Mouse (Mus musculus): ENCODE measurements at regions not wholly inside any gene's neighbourhood (a gene's known extent, or its start where the extent isn't known, plus 50 kb on each side); places are given as distances from the start of the nearest gene placed in this dataset.

- DNase-seq, result no peak
Measured at GRCm38 (mm10) chr13:90781974-90782373, 123.2 kb downstream of the Atp6ap1l start.

GRCm38 (mm10) chr13:90777952-90778298 lies 127.2 kb downstream of the Atp6ap1l start:
- TF ChIP-seq EP300 (IDR thresholded peaks at IDR 0.05; ENCODE audit: low read depth) (no peak), CTCF (IDR thresholded peaks at IDR 0.05; ENCODE audit: low read depth) (no peak)
- Histone ChIP-seq H3K9ac (replicated peaks) (no peak overlapping the region), H3K9me3 (ENCODE audit: low read length) (no peaks in the 10 kb centered on the region), H3K4me1 (ENCODE audit: insufficient read depth) (no peaks in the 10 kb centered on the region), H3K36me3 (replicated peaks; ENCODE audit: insufficient read depth, low read length) (no peaks in the 10 kb centered on the region), H3K27ac (ENCODE audit: low read depth) (no peak overlapping the region), H3K4me3 (ENCODE audit: low read depth, low read length) (no peak overlapping the region), H3K27me3 (ENCODE audit: insufficient read depth, low read length) (no peaks in the 10 kb centered on the region), H3K4me2 (ENCODE audit: low read depth, low read length) (no peak overlapping the region)
- DNase-seq (no peak), ATAC-seq (no peak)
- 69% methylated on average over 4 of the region's 4 CpGs for WGBS (ENCODE audit: insufficient replicate concordance)

More at GRCm38 (mm10) chr13:90781974-90782373, 123.2 kb downstream of the Atp6ap1l start:
- H3K27me3 ChIP-seq (ENCODE audit: insufficient read depth, low read length), result no peaks in the 10 kb centered on the region
- H3K4me3 ChIP-seq (ENCODE audit: low read depth, low read length), result no peak overlapping the region
- TF ChIP-seq EP300 (IDR thresholded peaks at IDR 0.05; ENCODE audit: low read depth), result no peak
- no peak for TF ChIP-seq CTCF (IDR thresholded peaks at IDR 0.05; ENCODE audit: low read depth)
- WGBS (ENCODE audit: insufficient replicate concordance), result 74% methylated on average over 2 of the region's 2 CpGs
- no peaks in the 10 kb centered on the region for H3K9me3 ChIP-seq (ENCODE audit: low read length)
- H3K27ac ChIP-seq (ENCODE audit: low read depth), result no peak overlapping the region
- no peak overlapping the region for H3K9ac ChIP-seq (replicated peaks)
- no peak overlapping the region for H3K4me2 ChIP-seq (ENCODE audit: low read depth, low read length)
- H3K4me1 ChIP-seq (ENCODE audit: insufficient read depth), result no peaks in the 10 kb centered on the region
- H3K36me3 ChIP-seq (replicated peaks; ENCODE audit: insufficient read depth, low read length), result no peaks in the 10 kb centered on the region
- no peak for ATAC-seq

GRCm38 (mm10) chr13:90777123-90777951 lies 127.8 kb downstream of the Atp6ap1l start:
- Histone ChIP-seq H3K27me3 (ENCODE audit: insufficient read depth, low read length) (no peaks in the 10 kb centered on the region), H3K4me2 (ENCODE audit: low read depth, low read length) (no peak overlapping the region), H3K9ac (replicated peaks) (no peak overlapping the region), H3K4me3 (ENCODE audit: low read depth, low read length) (no peak overlapping the region), H3K27ac (ENCODE audit: low read depth) (no peak overlapping the region), H3K36me3 (replicated peaks; ENCODE audit: insufficient read depth, low read length) (no peaks in the 10 kb centered on the region), H3K4me1 (ENCODE audit: insufficient read depth) (no peaks in the 10 kb centered on the region), H3K9me3 (ENCODE audit: low read length) (no peaks in the 10 kb centered on the region)
- no peak for TF ChIP-seq CTCF (IDR thresholded peaks at IDR 0.05; ENCODE audit: low read depth)
- TF ChIP-seq EP300 (IDR thresholded peaks at IDR 0.05; ENCODE audit: low read depth), result no peak
- WGBS (ENCODE audit: insufficient replicate concordance), result 77% methylated on average over 5 of the region's 5 CpGs
- DNase-seq, result no peak
- ATAC-seq, result no peak

GRCm38 (mm10) chr13:90762154-90762553 lies 143.0 kb downstream of the Atp6ap1l start:
- DNase-seq (no peak), ATAC-seq (no peak)
- no peak for TF ChIP-seq EP300 (IDR thresholded peaks at IDR 0.05; ENCODE audit: low read depth)
- TF ChIP-seq CTCF (IDR thresholded peaks at IDR 0.05; ENCODE audit: low read depth), result no peak
- WGBS (ENCODE audit: insufficient replicate concordance), result 73% methylated on average over 2 of the region's 2 CpGs
- H3K9ac ChIP-seq (replicated peaks), result no peak overlapping the region
- H3K27me3 ChIP-seq (ENCODE audit: insufficient read depth, low read length), result no peaks in the 10 kb centered on the region
- H3K4me1 ChIP-seq (ENCODE audit: insufficient read depth), result no peaks in the 10 kb centered on the region
- H3K9me3 ChIP-seq (ENCODE audit: low read length), result no peaks in the 10 kb centered on the region
- H3K27ac ChIP-seq (ENCODE audit: low read depth), result no peak overlapping the region
- no peaks in the 10 kb centered on the region for H3K36me3 ChIP-seq (replicated peaks; ENCODE audit: insufficient read depth, low read length)
- no peak overlapping the region for H3K4me3 ChIP-seq (ENCODE audit: low read depth, low read length)
- H3K4me2 ChIP-seq (ENCODE audit: low read depth, low read length), result no peak overlapping the region

- ATAC-seq (no peak), DNase-seq (no peak)
- Histone ChIP-seq H3K27ac (ENCODE audit: low read depth) (no peak overlapping the region), H3K27me3 (ENCODE audit: insufficient read depth, low read length) (no peaks in the 10 kb centered on the region), H3K9ac (replicated peaks) (no peak overlapping the region), H3K36me3 (replicated peaks; ENCODE audit: insufficient read depth, low read length) (no peaks in the 10 kb centered on the region), H3K4me3 (ENCODE audit: low read depth, low read length) (no peak overlapping the region), H3K9me3 (ENCODE audit: low read length) (no peaks in the 10 kb centered on the region), H3K4me1 (ENCODE audit: insufficient read depth) (no peaks in the 10 kb centered on the region), H3K4me2 (ENCODE audit: low read depth, low read length) (no peak overlapping the region)
- TF ChIP-seq CTCF (IDR thresholded peaks at IDR 0.05; ENCODE audit: low read depth), result no peak
- no peak for TF ChIP-seq EP300 (IDR thresholded peaks at IDR 0.05; ENCODE audit: low read depth)
- WGBS (ENCODE audit: insufficient replicate concordance), result 56% methylated on average over 4 of the region's 4 CpGs
Measured at GRCm38 (mm10) chr13:90760516-90761050, 144.6 kb downstream of the Atp6ap1l start.

GRCm38 (mm10) chr13:90754451-90754850 lies 150.7 kb downstream of the Atp6ap1l start:
- H3K4me1 ChIP-seq (ENCODE audit: insufficient read depth), result no peaks in the 10 kb centered on the region
- no peak for TF ChIP-seq EP300 (IDR thresholded peaks at IDR 0.05; ENCODE audit: low read depth)
- no peak for TF ChIP-seq CTCF (IDR thresholded peaks at IDR 0.05; ENCODE audit: low read depth)
- DNase-seq (no peak), ATAC-seq (no peak)
- WGBS (ENCODE audit: insufficient replicate concordance), result 74% methylated on average over 3 of the region's 3 CpGs
- H3K9ac ChIP-seq (replicated peaks), result no peak overlapping the region
- H3K4me2 ChIP-seq (ENCODE audit: low read depth, low read length), result no peak overlapping the region
- no peak overlapping the region for H3K27ac ChIP-seq (ENCODE audit: low read depth)
- no peaks in the 10 kb centered on the region for H3K36me3 ChIP-seq (replicated peaks; ENCODE audit: insufficient read depth, low read length)
- H3K4me3 ChIP-seq (ENCODE audit: low read depth, low read length), result no peak overlapping the region
- H3K27me3 ChIP-seq (ENCODE audit: insufficient read depth, low read length), result no peaks in the 10 kb centered on the region
- no peaks in the 10 kb centered on the region for H3K9me3 ChIP-seq (ENCODE audit: low read length)

Data from liver, postnatal 0 days (tissue).